Mouse (Mus musculus): ENCODE measurements around the gene Zscan10.

- no peak for TF ChIP-seq CTCF (IDR thresholded peaks at IDR 0.05; ENCODE audit: extremely low read depth, insufficient read depth, insufficient read length, insufficient replicate concordance)
- TF ChIP-seq POLR2A (IDR thresholded peaks at IDR 0.05; ENCODE audit: low read depth, low read length): no peak
Observed at GRCm38 (mm10) chr17:23555243-23555916, 45.3 kb upstream of the Zscan10 start.
